Mouse (Mus musculus): Measurements from ENCODE around the gene Rtraf.
A peak's percentile ranks its signal among the peaks of the same experiment; 100 is the strongest.
"Not testable (repeated sequence)": the region's sequence is repeated elsewhere in the genome, so short reads cannot be mapped to it uniquely, and the experiment has no call there.

The Rtraf gene

GRCm38 (mm10) chr14:19823321-19824142, at the start of gene Rtraf:
Gene Rtraf, minus strand, starts transcription at chr14:19823824.
- DNase-seq: peak; percentile 95 to 98

- DNase-seq: peak in 1 of 2 experiments; percentile 28
Observed at GRCm38 (mm10) chr14:19867286-19867935, 43.8 kb upstream of the Rtraf start.

GRCm38 (mm10) chr14:19865121-19865520, 41.5 kb upstream of the Rtraf start:
- not testable (repeated sequence) for DNase-seq

GRCm38 (mm10) chr14:19861311-19862080, 37.9 kb upstream of the Rtraf start:
- DNase-seq: no peak

- no peak for DNase-seq
Observed at GRCm38 (mm10) chr14:19860281-19860680, 36.7 kb upstream of the Rtraf start.

- peak in 1 of 2 experiments; percentile 38 for DNase-seq
Observed at GRCm38 (mm10) chr14:19858808-19859776, 35.5 kb upstream of the Rtraf start.

GRCm38 (mm10) chr14:19858279-19858678, 34.7 kb upstream of the Rtraf start:
- DNase-seq: no peak

- no peak for DNase-seq
Observed at GRCm38 (mm10) chr14:19853471-19853870, 29.8 kb upstream of the Rtraf start.

GRCm38 (mm10) chr14:19839600-19840332, 16.1 kb upstream of the Rtraf start:
- peak; percentile 51 to 82 for DNase-seq

GRCm38 (mm10) chr14:19836289-19836688, 12.7 kb upstream of the Rtraf start:
- DNase-seq: no peak

GRCm38 (mm10) chr14:19825481-19825880, 1.9 kb upstream of the Rtraf start:
- no peak for DNase-seq

- DNase-seq: no peak
Observed at GRCm38 (mm10) chr14:19821686-19822085, 1.9 kb downstream of the Rtraf start.

GRCm38 (mm10) chr14:19817949-19818348, 5.7 kb downstream of the Rtraf start:
- DNase-seq: peak; percentile 84 to 96

GRCm38 (mm10) chr14:19813061-19813460, 10.6 kb downstream of the Rtraf start:
- no peak for DNase-seq

- peak in 1 of 2 experiments; percentile 11 for DNase-seq
Observed at GRCm38 (mm10) chr14:19809934-19810333, 13.7 kb downstream of the Rtraf start.

GRCm38 (mm10) chr14:19807858-19808257, 15.8 kb downstream of the Rtraf start:
- DNase-seq: no peak

- DNase-seq: no peak
Observed at GRCm38 (mm10) chr14:19807339-19807738, 16.3 kb downstream of the Rtraf start.

GRCm38 (mm10) chr14:19803623-19804022, 20.0 kb downstream of the Rtraf start:
- DNase-seq: peak in 1 of 2 experiments; percentile 24

- DNase-seq: no peak
Observed at GRCm38 (mm10) chr14:19803222-19803621, 20.4 kb downstream of the Rtraf start.

GRCm38 (mm10) chr14:19801474-19802215, 22.0 kb downstream of the Rtraf start:
- DNase-seq: no peak

GRCm38 (mm10) chr14:19800485-19800884, 23.1 kb downstream of the Rtraf start:
- DNase-seq: no peak

Measured in kidney, postnatal 25 days (tissue).